8 mouse cellular contexts compared by ENCODE assay signal in the genomic region with DNA sequence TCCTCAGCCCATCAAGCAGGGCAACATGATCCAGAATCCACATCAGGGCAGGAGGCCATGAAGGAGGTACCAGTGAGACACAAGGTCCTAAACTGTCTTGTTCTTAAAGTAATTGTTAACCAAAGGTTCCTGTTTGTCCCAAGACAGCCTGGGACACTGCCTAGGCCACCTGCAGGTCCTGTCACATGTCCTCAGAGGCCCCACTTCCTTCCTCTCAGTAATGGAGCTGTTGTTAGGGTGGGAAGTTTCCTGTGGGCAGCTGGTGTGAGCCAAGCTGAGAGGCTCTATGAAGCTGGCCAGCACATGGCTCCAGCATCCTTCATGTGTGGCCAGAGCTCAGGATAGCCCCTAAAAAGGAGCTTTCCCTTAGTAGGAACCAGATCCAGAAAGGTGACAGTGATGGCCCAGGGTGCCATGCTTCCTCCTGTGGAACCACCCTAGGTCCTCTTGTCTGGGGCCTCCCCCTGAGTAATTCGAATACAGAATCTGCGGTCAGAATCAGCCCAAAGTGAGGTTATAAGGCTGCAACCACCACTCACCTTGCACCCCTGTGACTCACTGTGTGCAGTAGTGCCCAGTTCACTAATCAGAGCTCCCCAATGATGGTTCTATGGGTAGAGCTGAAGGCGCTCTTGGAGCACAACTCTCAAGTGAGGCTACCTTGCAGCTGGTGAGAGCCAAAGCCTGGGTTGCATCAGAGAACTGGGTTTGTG. TPM values are rescaled to one million over a fixed set of nuclear protein-coding genes. Genes with fewer than 3 reads are reported as not detected.
DNase-seq lines count a peak whose midpoint lies in the region; ATAC-seq and TF ChIP-seq lines count a peak whose summit lies in the region.
"Had no signal": no experiment of that assay in that cellular context is flagged by ENCODE, and none has a peak within 500 bp of the region (broad histone marks: within the 10 kb centered on the region; RNA-seq: fewer than 3 reads in every experiment).

No protein-coding gene starts in this region.

- no peak for TF ChIP-seq CTCF in bone marrow macrophage, adult 2 months (IDR thresholded peaks at IDR 0.05; ENCODE audit: low read depth, low read length)

- DNase-seq in liver, embryonic 13.5 days, result no peak
- DNase-seq in A20 (ENCODE audit: low read depth, low spot score), result peak; percentile 38
- DNase-seq in hindbrain, embryonic 11.5 days (ENCODE audit: low spot score), result no peak
- DNase-seq in adrenal gland, postnatal 14 days, result no peak

- 82% methylated on average over 3 of the region's 3 CpGs for WGBS in liver, embryonic 13.5 days (ENCODE audit: insufficient replicate concordance)
- 75% methylated on average over 3 of the region's 3 CpGs for WGBS in liver, embryonic 12.5 days (ENCODE audit: insufficient replicate concordance)
- 91% methylated on average over 3 of the region's 3 CpGs for WGBS in hindbrain, embryonic 11.5 days

- H3K9ac ChIP-seq in liver, embryonic 13.5 days, result no peak overlapping the region
- no peak overlapping the region for H3K9ac ChIP-seq in liver, embryonic 12.5 days
- no peak overlapping the region for H3K9ac ChIP-seq in hindbrain, embryonic 11.5 days (ENCODE audit: low read depth, low read length)
- H3K9ac ChIP-seq: forebrain, embryonic 15.5 days had no signal

- H3K4me1 ChIP-seq in liver, embryonic 13.5 days (replicated peaks), result peaks cover 36% of the 10 kb centered on the region
- peaks cover 26% of the 10 kb centered on the region for H3K4me1 ChIP-seq in liver, embryonic 12.5 days
- peaks cover 15% of the 10 kb centered on the region for H3K4me1 ChIP-seq in bone marrow macrophage, adult 2 months (ENCODE audit: control insufficient read depth, insufficient read depth, low read length)
- H3K4me1 ChIP-seq in hindbrain, embryonic 11.5 days (replicated peaks; ENCODE audit: control insufficient read depth, insufficient read depth, low read length), result no peaks in the 10 kb centered on the region
- H3K4me1 ChIP-seq: forebrain, embryonic 15.5 days had no signal

- peaks cover 59% of the 10 kb centered on the region for H3K36me3 ChIP-seq in liver, embryonic 13.5 days
- peaks cover 67% of the 10 kb centered on the region for H3K36me3 ChIP-seq in liver, embryonic 12.5 days
- H3K36me3 ChIP-seq in hindbrain, embryonic 11.5 days (ENCODE audit: control insufficient read depth, insufficient read depth, low read length), result peaks cover 2% of the 10 kb centered on the region; the same call in 1 of the 2 replicates

- no peak for TF ChIP-seq POLR2A in bone marrow macrophage, adult 2 months (IDR thresholded peaks at IDR 0.05; ENCODE audit: borderline replicate concordance, low read depth, low read length)

- H3K4me3 ChIP-seq in liver, embryonic 13.5 days (replicated peaks), result no peak overlapping the region
- H3K4me3 ChIP-seq in liver, embryonic 12.5 days, result no peak overlapping the region
- H3K4me3 ChIP-seq in bone marrow macrophage, adult 2 months (ENCODE audit: insufficient read depth, low read length), result no peak overlapping the region
- H3K4me3 ChIP-seq in hindbrain, embryonic 11.5 days (ENCODE audit: low read depth, low read length), result no peak overlapping the region
- H3K4me3 ChIP-seq: forebrain, embryonic 15.5 days had no signal

- H3K4me2 ChIP-seq in liver, embryonic 13.5 days, result no peak overlapping the region
- no peak overlapping the region for H3K4me2 ChIP-seq in liver, embryonic 12.5 days
- no peak overlapping the region for H3K4me2 ChIP-seq in hindbrain, embryonic 11.5 days (replicated peaks; ENCODE audit: low read depth, low read length)
- H3K4me2 ChIP-seq: forebrain, embryonic 15.5 days had no signal

- H3K27me3 ChIP-seq in liver, embryonic 13.5 days, result no peaks in the 10 kb centered on the region
- H3K27me3 ChIP-seq in liver, embryonic 12.5 days (replicated peaks), result no peaks in the 10 kb centered on the region
- no peaks in the 10 kb centered on the region for H3K27me3 ChIP-seq in hindbrain, embryonic 11.5 days (ENCODE audit: control insufficient read depth, insufficient read depth, low read length)
- H3K27me3 ChIP-seq: forebrain, embryonic 15.5 days had no signal

- no peak for ATAC-seq in liver, embryonic 13.5 days (ENCODE audit: low read depth)
- no peak for ATAC-seq in liver, embryonic 12.5 days
- peak; percentile 15 for ATAC-seq in megakaryocyte, adult 5-6 weeks (ENCODE audit: poor library complexity, severe bottlenecking)
- no peak for ATAC-seq in hindbrain, embryonic 11.5 days (ENCODE audit: low FRiP score)

- H3K27ac ChIP-seq in liver, embryonic 13.5 days, result 0 out of 2 replicates have a peak overlapping the region, but pooled peaks have one; percentile 19
- H3K27ac ChIP-seq in liver, embryonic 12.5 days, result no peak overlapping the region
- peak overlapping the region; percentile 47 for H3K27ac ChIP-seq in bone marrow macrophage, adult 2 months (ENCODE audit: insufficient read depth, low read depth, low read length)
- H3K27ac ChIP-seq in hindbrain, embryonic 11.5 days (ENCODE audit: low read depth, low read length), result no peak overlapping the region
- H3K27ac ChIP-seq: forebrain, embryonic 15.5 days had no signal

- no peaks in the 10 kb centered on the region for H3K9me3 ChIP-seq in liver, embryonic 13.5 days (replicated peaks)
- H3K9me3 ChIP-seq in liver, embryonic 12.5 days (replicated peaks), result no peaks in the 10 kb centered on the region
- H3K9me3 ChIP-seq in hindbrain, embryonic 11.5 days (ENCODE audit: control insufficient read depth, low read length), result no peaks in the 10 kb centered on the region
- H3K9me3 ChIP-seq: forebrain, embryonic 15.5 days had no signal

RNA-seq across cellular contexts. Expression of a gene that starts 11.8 kb away (rescaled TPM):
- polyA plus RNA-seq in liver, embryonic 13.5 days (2015; fragmentation: Nextera tagmentation; extraction: Ambion mirVana), result 8.1 and 8.5 TPM in 2 replicates
- 8.6 and 8.7 TPM in 2 replicates for polyA plus RNA-seq in liver, embryonic 12.5 days (2016; fragmentation: Nextera tagmentation; extraction: Ambion mirVana)
- 3.3 and 3.6 TPM in 2 replicates for polyA plus RNA-seq in bone marrow macrophage, adult 2 months (2012; ENCODE audit: insufficient read depth, insufficient read length, missing spikeins)
- 7.6 and 9.2 TPM in 2 replicates for total RNA-seq in megakaryocyte, adult 5-6 weeks (2015)
- 7.5 and 11.6 TPM in 2 replicates for total RNA-seq in megakaryocyte, adult 5-6 weeks (2017)
- 21.9 and 22.4 TPM in 2 replicates for polyA plus RNA-seq in hindbrain, embryonic 11.5 days (2014; fragmentation: Nextera tagmentation; extraction: Ambion mirVana)
- total RNA-seq in adrenal gland, postnatal 14 days (2021), result 12.9 and 13.6 TPM in 2 replicates

RNA-seq across cellular contexts. Expression of a gene that starts 31.3 kb away (rescaled TPM):
- polyA plus RNA-seq in liver, embryonic 13.5 days (2015; fragmentation: Nextera tagmentation; extraction: Ambion mirVana), result 10.9 and 13.7 TPM in 2 replicates
- 20.2 and 20.3 TPM in 2 replicates for polyA plus RNA-seq in liver, embryonic 12.5 days (2016; fragmentation: Nextera tagmentation; extraction: Ambion mirVana)
- polyA plus RNA-seq in bone marrow macrophage, adult 2 months (2012; ENCODE audit: insufficient read depth, insufficient read length, missing spikeins), result 54.8 and 68.9 TPM in 2 replicates
- total RNA-seq in megakaryocyte, adult 5-6 weeks (2015), result 17.8 and 23.5 TPM in 2 replicates
- 30.9 and 36.7 TPM in 2 replicates for total RNA-seq in megakaryocyte, adult 5-6 weeks (2017)
- polyA plus RNA-seq in hindbrain, embryonic 11.5 days (2014; fragmentation: Nextera tagmentation; extraction: Ambion mirVana), result 22.0 and 29.3 TPM in 2 replicates
- total RNA-seq in adrenal gland, postnatal 14 days (2021), result 75.9 and 86.7 TPM in 2 replicates

RNA-seq across cellular contexts. Expression of a gene that starts 48.1 kb away (rescaled TPM):
- 132 and 133 TPM in 2 replicates for polyA plus RNA-seq in liver, embryonic 13.5 days (2015; fragmentation: Nextera tagmentation; extraction: Ambion mirVana)
- 143 and 152 TPM in 2 replicates for polyA plus RNA-seq in liver, embryonic 12.5 days (2016; fragmentation: Nextera tagmentation; extraction: Ambion mirVana)
- polyA plus RNA-seq in bone marrow macrophage, adult 2 months (2012; ENCODE audit: insufficient read depth, insufficient read length, missing spikeins), result 560 and 577 TPM in 2 replicates
- 51.8 and 56.7 TPM in 2 replicates for total RNA-seq in megakaryocyte, adult 5-6 weeks (2015)
- 298 and 386 TPM in 2 replicates for total RNA-seq in megakaryocyte, adult 5-6 weeks (2017)
- 165 and 188 TPM in 2 replicates for polyA plus RNA-seq in hindbrain, embryonic 11.5 days (2014; fragmentation: Nextera tagmentation; extraction: Ambion mirVana)
- 356 and 366 TPM in 2 replicates for total RNA-seq in adrenal gland, postnatal 14 days (2021)

RNA-seq across cellular contexts. Expression of a gene that starts 48.2 kb away (rescaled TPM):
- polyA plus RNA-seq in liver, embryonic 13.5 days (2015; fragmentation: Nextera tagmentation; extraction: Ambion mirVana), result 11.4 and 12.1 TPM in 2 replicates
- polyA plus RNA-seq in liver, embryonic 12.5 days (2016; fragmentation: Nextera tagmentation; extraction: Ambion mirVana), result 29.1 and 30.7 TPM in 2 replicates
- polyA plus RNA-seq in bone marrow macrophage, adult 2 months (2012; ENCODE audit: insufficient read depth, insufficient read length, missing spikeins), result 54.0 and 58.7 TPM in 2 replicates
- 17.1 and 22.2 TPM in 2 replicates for total RNA-seq in megakaryocyte, adult 5-6 weeks (2015)
- total RNA-seq in megakaryocyte, adult 5-6 weeks (2017), result 9.1 and 12.1 TPM in 2 replicates
- polyA plus RNA-seq in hindbrain, embryonic 11.5 days (2014; fragmentation: Nextera tagmentation; extraction: Ambion mirVana), result 17.9 and 19.6 TPM in 2 replicates
- 103 and 113 TPM in 2 replicates for total RNA-seq in adrenal gland, postnatal 14 days (2021)

Comparison
In these comparisons a context has a peak if more than half of its experiments do, and no peak if none do; other contexts are left out.
1. H3K27ac ChIP-seq: peak in liver, embryonic 13.5 days (single experiment) and bone marrow macrophage, adult 2 months (single experiment); none in liver, embryonic 12.5 days (single experiment) and hindbrain, embryonic 11.5 days (single experiment).